Mouse (Mus musculus) MEL (cell line): ENCODE results near the gene Pank4. TPM values are rescaled to one million over a fixed set of nuclear protein-coding genes. Genes with fewer than 3 reads are reported as not detected.

ENCODE experiments used
- DNase-seq: peaks from one replicate; pipeline ENCODE4 v3.0.0; 2011; ENCODE audit warnings: low read depth, low spot score
- H3K27ac ChIP-seq: 2 replicates; pipeline ENCODE4 v1.5.1; 2012; ENCODE audit warnings: low read depth, mild to moderate bottlenecking, control low read depth, low read length, moderate library complexity; ENCODE audit not compliant: control insufficient read depth
- H3K27me3 ChIP-seq, 2 experiments: fragments of 150-350 bp in 1 of 2; sonication (generic) in 1 of 2; 2 replicates each; pipeline ENCODE4 v1.6.1; 2012; ENCODE audit warnings: low read length in 2 of 2, mild to moderate bottlenecking in 2 of 2, improper control_type of control experiment in 1 of 2, moderate library complexity in 1 of 2; ENCODE audit not compliant: insufficient read depth in 2 of 2, control insufficient read depth in 1 of 2
- H3K36me3 ChIP-seq, 2 experiments: 2 replicates each; pipeline ENCODE4 v1.6.1; 2012 to 2014; ENCODE audit warnings: low read length in 2 of 2, improper control_type of control experiment in 1 of 2, inconsistent platforms in 1 of 2, mild to moderate bottlenecking in 1 of 2; ENCODE audit not compliant: insufficient read depth in 2 of 2, control insufficient read depth in 1 of 2
- H3K4me1 ChIP-seq, 2 experiments: fragments of 150-350 bp in 1 of 2; sonication (generic) in 1 of 2; 2 replicates each; pipeline ENCODE4 v1.6.1; 2012; ENCODE audit warnings: low read length in 2 of 2, improper control_type of control experiment in 1 of 2, mild to moderate bottlenecking in 1 of 2; ENCODE audit not compliant: insufficient read depth in 2 of 2, control insufficient read depth in 1 of 2
- H3K4me3 ChIP-seq, 2 experiments: fragments of 150-350 bp in 1 of 2; sonication (generic) in 1 of 2; 2 replicates each; pipeline ENCODE4 v1.5.1; 2012; ENCODE audit warnings: low read depth in 2 of 2, low read length in 2 of 2, mild to moderate bottlenecking in 2 of 2, moderate library complexity in 2 of 2, control low read depth in 1 of 2, improper control_type of control experiment in 1 of 2; ENCODE audit not compliant: control insufficient read depth in 1 of 2, insufficient read depth in 1 of 2
- H3K79me2 ChIP-seq: 2 replicates; pipeline ENCODE4 v1.6.1; 2012; ENCODE audit warnings: mild to moderate bottlenecking, low read length, moderate library complexity; ENCODE audit not compliant: control insufficient read depth, poor library complexity, insufficient read depth
- H3K9ac ChIP-seq: 2 replicates; pipeline ENCODE4 v1.6.1; 2012; ENCODE audit warnings: low read depth, mild to moderate bottlenecking, control low read depth, low read length, moderate library complexity; ENCODE audit not compliant: control insufficient read depth, poor library complexity, severe bottlenecking
- H3K9me3 ChIP-seq: fragments of 150-350 bp; sonication (generic); replicated peaks from 2 replicates; pipeline ENCODE4 v1.6.1; 2012; ENCODE audit warnings: mild to moderate bottlenecking, low read length, improper control_type of control experiment, moderate library complexity; ENCODE audit not compliant: insufficient read depth
- CHD1 ChIP-seq: IDR thresholded peaks from 2 replicates; pipeline ENCODE4 v1.6.1; 2012; ENCODE audit warnings: low read depth, mild to moderate bottlenecking, inconsistent platforms, low read length, improper control_type of control experiment
- CTCF ChIP-seq, 3 experiments: IDR thresholded peaks in 2 of 3; conservative IDR thresholded peaks in 1 of 3; 2 replicates each; pipeline ENCODE4 v1.5.1; 2011 to 2012; ENCODE audit warnings: low read length in 3 of 3, low read depth in 2 of 3, mild to moderate bottlenecking in 2 of 3, improper control_type of control experiment in 1 of 3, inconsistent platforms in 1 of 3, mixed read lengths in 1 of 3, moderate library complexity in 1 of 3; ENCODE audit not compliant: control insufficient read depth in 1 of 3, insufficient read depth in 1 of 3, poor library complexity in 1 of 3, severe bottlenecking in 1 of 3
- E2F4 ChIP-seq: IDR thresholded peaks from 2 replicates; pipeline ENCODE4 v1.6.1; 2011; ENCODE audit warnings: low read depth, low read length, improper control_type of control experiment, borderline replicate concordance
- ELF1 ChIP-seq: IDR thresholded peaks from 2 replicates; pipeline ENCODE4 v1.6.1; 2014; ENCODE audit warnings: low read depth, mild to moderate bottlenecking, inconsistent platforms, low read length, improper control_type of control experiment, moderate library complexity
- ETS1 ChIP-seq: IDR thresholded peaks from 2 replicates; pipeline ENCODE4 v1.6.1; 2012; ENCODE audit warnings: low read depth, mild to moderate bottlenecking, inconsistent platforms, low read length, improper control_type of control experiment, moderate library complexity
- GABPA ChIP-seq: IDR thresholded peaks from 2 replicates; pipeline ENCODE4 v1.6.1; 2012; ENCODE audit warnings: low read depth, mild to moderate bottlenecking, inconsistent platforms, low read length, improper control_type of control experiment, moderate library complexity
- HCFC1 ChIP-seq: IDR thresholded peaks from 2 replicates; pipeline ENCODE4 v1.6.1; 2012; ENCODE audit warnings: low read depth, mild to moderate bottlenecking, inconsistent platforms, low read length, improper control_type of control experiment, moderate library complexity
- JUND ChIP-seq: IDR thresholded peaks from 2 replicates; pipeline ENCODE4 v1.6.1; 2011; ENCODE audit warnings: low read depth, mild to moderate bottlenecking, improper control_type of control experiment, low read length
- MAFK ChIP-seq: IDR thresholded peaks from 2 replicates; pipeline ENCODE4 v1.6.1; 2011; ENCODE audit warnings: low read depth, mild to moderate bottlenecking, low read length, improper control_type of control experiment, borderline replicate concordance
- MAX ChIP-seq: IDR thresholded peaks from 2 replicates; pipeline ENCODE4 v1.6.1; 2011; ENCODE audit warnings: low read length, improper control_type of control experiment
- MAZ ChIP-seq: IDR thresholded peaks from 2 replicates; pipeline ENCODE4 v1.6.1; 2012; ENCODE audit warnings: low read depth, mild to moderate bottlenecking, inconsistent platforms, low read length, improper control_type of control experiment
- MEF2A ChIP-seq: IDR thresholded peaks from 2 replicates; pipeline ENCODE4 v1.6.1; 2014; ENCODE audit warnings: low read depth, mild to moderate bottlenecking, inconsistent platforms, low read length, improper control_type of control experiment; ENCODE audit not compliant: poor library complexity, insufficient replicate concordance, severe bottlenecking; ENCODE audit errors: extremely low read depth
- MYC ChIP-seq: IDR thresholded peaks from 2 replicates; pipeline ENCODE4 v1.6.1; 2011; ENCODE audit warnings: low read depth, mild to moderate bottlenecking, low read length, improper control_type of control experiment, moderate library complexity
- POLR2A ChIP-seq, 2 experiments: IDR thresholded peaks; 2 replicates each; pipeline ENCODE4 v1.6.1; 2011 to 2012; ENCODE audit warnings: low read length in 2 of 2, mild to moderate bottlenecking in 2 of 2, control low read depth in 1 of 2, improper control_type of control experiment in 1 of 2, low read depth in 1 of 2, moderate library complexity in 1 of 2; ENCODE audit not compliant: control insufficient read depth in 1 of 2, insufficient read depth in 1 of 2, poor library complexity in 1 of 2
- RCOR1 ChIP-seq: IDR thresholded peaks from 2 replicates; pipeline ENCODE4 v1.6.1; 2012; ENCODE audit warnings: low read depth, mild to moderate bottlenecking, inconsistent platforms, low read length, improper control_type of control experiment
- SIN3A ChIP-seq: IDR thresholded peaks from 2 replicates; pipeline ENCODE4 v1.6.1; 2012; ENCODE audit warnings: low read length, improper control_type of control experiment, inconsistent platforms
- SMC3 ChIP-seq: IDR thresholded peaks from 2 replicates; pipeline ENCODE4 v1.6.1; 2011; ENCODE audit warnings: low read depth, low read length, improper control_type of control experiment
- TCF12 ChIP-seq: IDR thresholded peaks from 2 replicates; pipeline ENCODE4 v1.6.1; 2014; ENCODE audit warnings: low read depth, mild to moderate bottlenecking, inconsistent platforms, low read length, improper control_type of control experiment, moderate library complexity
- USF1 ChIP-seq: IDR thresholded peaks from 2 replicates; pipeline ENCODE4 v1.6.1; 2014; ENCODE audit warnings: low read depth, mild to moderate bottlenecking, inconsistent platforms, low read length, improper control_type of control experiment, moderate library complexity
- USF2 ChIP-seq, 2 experiments: IDR thresholded peaks; 2 replicates each; pipeline ENCODE4 v1.6.1; 2011 to 2012; ENCODE audit warnings: improper control_type of control experiment in 2 of 2, low read length in 2 of 2, borderline replicate concordance in 1 of 2, inconsistent platforms in 1 of 2, low read depth in 1 of 2, mild to moderate bottlenecking in 1 of 2; ENCODE audit not compliant: insufficient read depth in 1 of 2
- ZC3H11A ChIP-seq: IDR thresholded peaks from 2 replicates; pipeline ENCODE4 v1.6.1; 2012; ENCODE audit warnings: low read depth, mild to moderate bottlenecking, inconsistent platforms, low read length, improper control_type of control experiment
- ZKSCAN1 ChIP-seq: IDR thresholded peaks from 2 replicates; pipeline ENCODE4 v1.6.1; 2012; ENCODE audit warnings: low read depth, mild to moderate bottlenecking, inconsistent platforms, low read length, improper control_type of control experiment, moderate library complexity
- ZNF384 ChIP-seq: IDR thresholded peaks from 2 replicates; pipeline ENCODE4 v1.6.1; 2012; ENCODE audit warnings: low read depth, mild to moderate bottlenecking, inconsistent platforms, low read length, improper control_type of control experiment
- polyA plus RNA-seq, 2 experiments: library from polyadenylated mRNA; stranded (reverse) in 1 of 2; unstranded in 1 of 2; fragments of >175 nt in 1 of 2; fragments of >200 nt in 1 of 2; gene quantifications; 2 replicates each; pipeline versions ENCODE4 v1.2.1 to v1.2.4; 2012; ENCODE audit warnings: low replicate concordance in 2 of 2, low read depth in 1 of 2; ENCODE audit not compliant: insufficient read length in 2 of 2, insufficient read depth in 1 of 2, missing spikeins in 1 of 2
- total RNA-seq: library from RNA; depleted of rRNA; stranded (reverse); fragments of 300-350 nt; gene quantifications from 2 replicates; pipeline ENCODE4 v1.2.3, GENCODE M21; 2012

Pank4 gene
- total and polyA plus RNA-seq, 3 experiments: 38.4 to 55.5 TPM; not detected in 1

GRCm38 (mm10) chr4:154914252-154914651 is 49.7 kb upstream of the Pank4 start:
- Histone ChIP-seq H3K9ac (no peak overlapping the region), H3K27ac (no peak overlapping the region), H3K4me1 (peaks cover 11 to 18% of the 10 kb centered on the region in 2 experiments), H3K27me3 (no peaks in the 10 kb centered on the region), H3K36me3 (peaks cover 0 to 13% of the 10 kb centered on the region in 2 experiments; a peak in 2 of 4 replicates), H3K79me2 (no peaks in the 10 kb centered on the region), H3K9me3 (no peaks in the 10 kb centered on the region), H3K4me3 (no peak overlapping the region)
- TF ChIP-seq MAZ (no peak), POLR2A (IDR thresholded peaks at IDR 0.05; ENCODE audit: control insufficient read depth in 1 of 2, insufficient read depth in 1 of 2, low read depth in 1 of 2, low read length in 2 of 2, poor library complexity in 1 of 2) (no peak), ZC3H11A (no peak), MEF2A (no peak)
- no peak for DNase-seq

GRCm38 (mm10) chr4:154914707-154915106 is 49.2 kb upstream of the Pank4 start:
- TF ChIP-seq ZKSCAN1 (no peak), MYC (no peak)
- no peaks in the 10 kb centered on the region for H3K27me3 ChIP-seq
- H3K27ac ChIP-seq: no peak overlapping the region
- H3K36me3 ChIP-seq: peaks cover 0 to 13% of the 10 kb centered on the region in 2 experiments; a peak in 2 of 4 replicates
- no peak for DNase-seq
- no peaks in the 10 kb centered on the region for H3K9me3 ChIP-seq
- no peak overlapping the region for H3K4me3 ChIP-seq
- no peaks in the 10 kb centered on the region for H3K79me2 ChIP-seq
- H3K9ac ChIP-seq: no peak overlapping the region
- H3K4me1 ChIP-seq: peaks cover 11 to 18% of the 10 kb centered on the region in 2 experiments

GRCm38 (mm10) chr4:154915286-154915685 is 48.6 kb upstream of the Pank4 start:
- Histone ChIP-seq H3K4me3 (no peak overlapping the region), H3K9ac (no peak overlapping the region), H3K4me1 (peaks cover 11 to 18% of the 10 kb centered on the region in 2 experiments), H3K79me2 (no peaks in the 10 kb centered on the region), H3K9me3 (no peaks in the 10 kb centered on the region), H3K27ac (no peak overlapping the region), H3K36me3 (peaks cover 0 to 13% of the 10 kb centered on the region in 2 experiments; a peak in 2 of 4 replicates), H3K27me3 (no peaks in the 10 kb centered on the region)
- TF ChIP-seq MYC (no peak), TCF12 (no peak), CTCF (IDR thresholded peaks at IDR 0.05 in 2 of 3, conservative IDR thresholded peaks at IDR 0.05 in 1 of 3; ENCODE audit: control insufficient read depth in 1 of 3, insufficient read depth in 1 of 3, low read depth in 2 of 3, low read length in 3 of 3, poor library complexity in 1 of 3, severe bottlenecking in 1 of 3) (no peak), ZKSCAN1 (no peak), MAFK (no peak), GABPA (no peak), ZNF384 (no peak), SMC3 (no peak), RCOR1 (no peak), JUND (no peak), SIN3A (no peak), ETS1 (no peak), CHD1 (no peak), MAX (no peak), USF1 (no peak), ELF1 (no peak), MEF2A (no peak), USF2 (IDR thresholded peaks at IDR 0.05; ENCODE audit: borderline replicate concordance in 1 of 2, insufficient read depth in 1 of 2, low read depth in 1 of 2, low read length in 2 of 2) (no peak), HCFC1 (no peak), E2F4 (no peak)
- no peak for DNase-seq
